ENCODE assay signal across 25 mouse cellular contexts in genomic region chr6:72280410-72280998, GRCm38 (mm10). TPM values are rescaled to one million over a fixed set of nuclear protein-coding genes. Genes with fewer than 3 reads are reported as not detected.
DNase-seq lines count a peak whose midpoint lies in the region; ATAC-seq and TF ChIP-seq lines count a peak whose summit lies in the region.
"Had no signal": no experiment of that assay in that cellular context is flagged by ENCODE, and none has a peak within 500 bp of the region (broad histone marks: within the 10 kb centered on the region; RNA-seq: fewer than 3 reads in every experiment).

No protein-coding gene starts in this region.

- peak; percentile 69 for TF ChIP-seq EP300 in liver, embryonic 14.5 days (IDR thresholded peaks at IDR 0.05; ENCODE audit: low read depth)

- ATAC-seq in G1E (ENCODE audit: extremely low read depth, insufficient number of reproducible peaks, low FRiP score, poor library complexity, severe bottlenecking), result no peak
- ATAC-seq in liver, embryonic 14.5 days (ENCODE audit: insufficient read depth), result peak; percentile 61
- ATAC-seq: CD4-positive, CD25-positive, alpha-beta regulatory T cell, adult 4 months; intestine, embryonic 15.5 days had no signal

- H3K4me1 ChIP-seq in heart, embryonic 10.5 days, result peaks cover 42% of the 10 kb centered on the region
- H3K4me1 ChIP-seq in G1E (ENCODE audit: insufficient read depth, low read depth, low read length), result peaks cover 43% of the 10 kb centered on the region
- H3K4me1 ChIP-seq in erythroblast, embryonic 14.5 days (ENCODE audit: control insufficient read depth), result peaks cover 83% of the 10 kb centered on the region
- peaks cover 39 to 48% of the 10 kb centered on the region in 2 experiments for H3K4me1 ChIP-seq in liver, embryonic 14.5 days (replicated peaks; ENCODE audit: control insufficient read depth in 2 of 2, insufficient read depth in 2 of 2, low read length in 1 of 2)
- H3K4me1 ChIP-seq: intestine, embryonic 15.5 days; neural tube, embryonic 13.5 days had no signal

- peak overlapping the region; percentile 72 for H3K27ac ChIP-seq in heart, embryonic 10.5 days
- peak overlapping the region; percentile 98 for H3K27ac ChIP-seq in liver, embryonic 14.5 days
- H3K27ac ChIP-seq: forebrain, embryonic 10.5 days; heart, embryonic 15.5 days; hindbrain, embryonic 13.5 days; intestine, embryonic 15.5 days; kidney, embryonic 15.5 days; left cerebral cortex, adult 2 months; lung, embryonic 15.5 days; neural tube, embryonic 13.5 days had no signal

- H3K9ac ChIP-seq in liver, embryonic 14.5 days (replicated peaks), result peak overlapping the region; percentile 65
- H3K9ac ChIP-seq: heart, embryonic 15.5 days; hindbrain, embryonic 13.5 days; intestine, embryonic 15.5 days; kidney, embryonic 15.5 days; lung, embryonic 15.5 days; neural tube, embryonic 13.5 days had no signal

- no peak overlapping the region for H3K4me3 ChIP-seq in heart, embryonic 10.5 days
- 0 out of 2 replicates have a peak overlapping the region, but pooled peaks have one; percentile 5 for H3K4me3 ChIP-seq in G1E (ENCODE audit: low read depth, low read length)
- H3K4me3 ChIP-seq in erythroblast, embryonic 14.5 days (replicated peaks), result peak overlapping the region; percentile 35
- H3K4me3 ChIP-seq in liver, embryonic 14.5 days (ENCODE audit: insufficient read depth in 1 of 2, low read depth in 2 of 2, low read length in 2 of 2), result no peak overlapping the region; a peak in 1 of 4 replicates
- H3K4me3 ChIP-seq: forebrain, embryonic 10.5 days; heart, embryonic 15.5 days; hindbrain, embryonic 13.5 days; intestine, embryonic 15.5 days; kidney, embryonic 15.5 days; left cerebral cortex, adult 2 months; lung, embryonic 15.5 days; neural tube, embryonic 13.5 days had no signal

- H3K4me2 ChIP-seq in liver, embryonic 14.5 days (ENCODE audit: low read depth), result peak overlapping the region; percentile 66
- H3K4me2 ChIP-seq: heart, embryonic 15.5 days; hindbrain, embryonic 13.5 days; intestine, embryonic 15.5 days; kidney, embryonic 15.5 days; lung, embryonic 15.5 days; neural tube, embryonic 13.5 days had no signal

- no peak for DNase-seq in heart, embryonic 10.5 days (ENCODE audit: low spot score)
- no peak for DNase-seq in heart, postnatal 4 days
- DNase-seq in G1E (ENCODE audit: low spot score), result no peak
- DNase-seq in liver, embryonic 14.5 days (ENCODE audit: low read depth in 3 of 3, low spot score in 3 of 3), result peak; percentile 62 to 72 (median 64)
- DNase-seq in left cerebral cortex, adult 18-20 months (ENCODE audit: low spot score in 2 of 2), result no peak
- no peak for DNase-seq in kidney, postnatal 36 days
- DNase-seq in left cerebral cortex, adult 11 months (ENCODE audit: low spot score), result no peak
- DNase-seq: adrenal gland, postnatal 10 days; cerebellum, adult 8-10 months; gastrocnemius, postnatal 36 days; right cerebral cortex, postnatal 25 days had no signal

- no peaks in the 10 kb centered on the region for H3K9me3 ChIP-seq in heart, embryonic 10.5 days
- peaks cover 6% of the 10 kb centered on the region for H3K9me3 ChIP-seq in G1E (replicated peaks)
- peaks cover 8% of the 10 kb centered on the region for H3K9me3 ChIP-seq in erythroblast, embryonic 14.5 days (ENCODE audit: control insufficient read depth, low read length)
- H3K9me3 ChIP-seq in liver, embryonic 14.5 days (ENCODE audit: control insufficient read depth, low read length), result no peaks in the 10 kb centered on the region
- H3K9me3 ChIP-seq: forebrain, embryonic 10.5 days; heart, embryonic 15.5 days; hindbrain, embryonic 13.5 days; intestine, embryonic 15.5 days; kidney, embryonic 15.5 days; lung, embryonic 15.5 days; neural tube, embryonic 13.5 days had no signal

- no peaks in the 10 kb centered on the region for H3K36me3 ChIP-seq in heart, embryonic 10.5 days
- no peaks in the 10 kb centered on the region for H3K36me3 ChIP-seq in G1E (replicated peaks)
- H3K36me3 ChIP-seq in erythroblast, embryonic 14.5 days (ENCODE audit: control insufficient read depth), result peaks cover 17% of the 10 kb centered on the region
- H3K36me3 ChIP-seq in liver, embryonic 14.5 days (replicated peaks; ENCODE audit: control insufficient read depth, insufficient read depth, low read depth), result no peaks in the 10 kb centered on the region
- H3K36me3 ChIP-seq: forebrain, embryonic 10.5 days; heart, embryonic 15.5 days; hindbrain, embryonic 13.5 days; intestine, embryonic 15.5 days; kidney, embryonic 15.5 days; lung, embryonic 15.5 days; neural tube, embryonic 13.5 days had no signal

- no peak for TF ChIP-seq CTCF in G1E (IDR thresholded peaks at IDR 0.05; ENCODE audit: low read depth, low read length)
- TF ChIP-seq CTCF in liver, embryonic 14.5 days (IDR thresholded peaks at IDR 0.05; ENCODE audit: low read depth), result no peak

- WGBS in heart, embryonic 10.5 days, result 36% methylated on average over 7 of the region's 7 CpGs
- WGBS in liver, embryonic 14.5 days (ENCODE audit: insufficient replicate concordance), result 24% methylated on average over 7 of the region's 7 CpGs

- H3K27me3 ChIP-seq in heart, embryonic 10.5 days (ENCODE audit: insufficient read depth, poor library complexity, severe bottlenecking), result no peaks in the 10 kb centered on the region
- H3K27me3 ChIP-seq in G1E (ENCODE audit: insufficient read depth, low read length), result peaks cover 35% of the 10 kb centered on the region
- peaks cover 5% of the 10 kb centered on the region for H3K27me3 ChIP-seq in erythroblast, embryonic 14.5 days (ENCODE audit: control insufficient read depth)
- no peaks in the 10 kb centered on the region for H3K27me3 ChIP-seq in liver, embryonic 14.5 days (ENCODE audit: control insufficient read depth, insufficient read depth, low read length)
- H3K27me3 ChIP-seq: heart, embryonic 15.5 days; hindbrain, embryonic 13.5 days; intestine, embryonic 15.5 days; kidney, embryonic 15.5 days; lung, embryonic 15.5 days; neural tube, embryonic 13.5 days had no signal

RNA-seq across cellular contexts. Expression of gene Sftpb, which starts 23.9 kb away (rescaled TPM):
- polyA plus RNA-seq in heart, embryonic 10.5 days (2016; fragmentation: Nextera tagmentation; extraction: Ambion mirVana), result 0.12 and 0.30 TPM in 2 replicates
- total RNA-seq in heart, postnatal 4 days (2021), result not detected
- total RNA-seq in G1E (2014; fragmentation: Nextera tagmentation), result not detected in 2 replicates
- not detected in 2 replicates for total RNA-seq in G1E (2017)
- polyA plus RNA-seq in G1E (2012), result not detected in 2 replicates
- polyA plus RNA-seq in erythroblast, embryonic 14.5 days (2012), result not detected in 2 replicates
- not detected in 2 replicates for polyA plus RNA-seq in liver, embryonic 14.5 days (2012; rRNA removed)
- polyA plus RNA-seq in liver, embryonic 14.5 days (2014; fragmentation: Nextera tagmentation; extraction: Ambion mirVana), result not detected in 2 replicates
- total RNA-seq in left cerebral cortex, adult 18-20 months (2021), result not detected
- total RNA-seq: common myeloid progenitor, adult 5-6 weeks; gastrocnemius, postnatal 36 days; left cerebral cortex, adult 2 months; monocyte, adult 5-6 weeks had no signal
- polyA plus RNA-seq: CD4-positive, CD25-positive, alpha-beta regulatory T cell, adult 4 months; embryonic facial prominence, embryonic 11.5 days; forebrain, embryonic 10.5 days; intestine, embryonic 15.5 days; kidney, embryonic 15.5 days; limb, embryonic 11.5 days had no signal

RNA-seq across cellular contexts. Expression of gene Atoh8, which starts 45.1 kb away (rescaled TPM):
- 10.9 and 15.7 TPM in 2 replicates for polyA plus RNA-seq in heart, embryonic 10.5 days (2016; fragmentation: Nextera tagmentation; extraction: Ambion mirVana)
- 1 to 10 TPM; 7.2 to 8.6 TPM for total RNA-seq in heart, postnatal 4 days (2021)
- not detected in 2 replicates for total RNA-seq in G1E (2014; fragmentation: Nextera tagmentation)
- total RNA-seq in G1E (2017), result not detected in 2 replicates
- 0.03 TPM in 1 of 2 replicates, not detected in the other for polyA plus RNA-seq in G1E (2012)
- 0.05 TPM in 1 of 2 replicates, not detected in the other for polyA plus RNA-seq in erythroblast, embryonic 14.5 days (2012)
- 0.40 and 0.48 TPM in 2 replicates for polyA plus RNA-seq in liver, embryonic 14.5 days (2012; rRNA removed)
- 0.29 and 0.53 TPM in 2 replicates for polyA plus RNA-seq in liver, embryonic 14.5 days (2014; fragmentation: Nextera tagmentation; extraction: Ambion mirVana)
- total RNA-seq in left cerebral cortex, adult 18-20 months (2021), result 1 to 10 TPM; 1.6 to 2.3 TPM
- total RNA-seq: monocyte, adult 5-6 weeks had no signal
- polyA plus RNA-seq: CD4-positive, CD25-positive, alpha-beta regulatory T cell, adult 4 months had no signal

Comparison
In these comparisons a context has a peak if more than half of its experiments do, and no peak if none do; other contexts are left out.
1. DNase-seq: peak in liver, embryonic 14.5 days (3 of 3); none in heart, embryonic 10.5 days (single experiment), heart, postnatal 4 days (single experiment), G1E (single experiment), left cerebral cortex, adult 18-20 months (0 of 2), kidney, postnatal 36 days (0 of 2) and left cerebral cortex, adult 11 months (single experiment).
2. H3K4me3 ChIP-seq: peak in G1E (single experiment) and erythroblast, embryonic 14.5 days (single experiment); none in heart, embryonic 10.5 days (single experiment) and liver, embryonic 14.5 days (0 of 2).